Mouse (Mus musculus): ENCODE results near the gene Ptgfrn. TPM values are rescaled to one million over a fixed set of nuclear protein-coding genes. Genes with fewer than 3 reads are reported as not detected.

Gene Ptgfrn
- polyA plus RNA-seq, 1 experiment = 5.2 TPM

- no peaks in the 10 kb centered on the region for H3K4me1 ChIP-seq (ENCODE audit: control insufficient read depth, insufficient read depth, low read length)
- no peaks in the 10 kb centered on the region for H3K36me3 ChIP-seq (ENCODE audit: control insufficient read depth, insufficient read depth, low read length)
- no peaks in the 10 kb centered on the region for H3K27me3 ChIP-seq (replicated peaks; ENCODE audit: control insufficient read depth, insufficient read depth, low read length)
- H3K4me3 ChIP-seq (ENCODE audit: insufficient read depth, low read depth, low read length) = no peak overlapping the region
- DNase-seq = no peak
- H3K27ac ChIP-seq (ENCODE audit: insufficient read depth, low read depth, low read length) = no peak overlapping the region
- TF ChIP-seq CTCF (conservative IDR thresholded peaks at IDR 0.05; ENCODE audit: insufficient read depth, insufficient read length, low read depth, low read length) (no peak), POLR2A (IDR thresholded peaks at IDR 0.05; ENCODE audit: low read depth, low read length) (no peak)
- WGBS = 75% methylated on average over 9 of the region's 9 CpGs
These were observed 10.2 kb downstream of the Ptgfrn start for GRCm38 (mm10) chr3:101099701-101100357.

GRCm38 (mm10) chr3:101098073-101098472 lies 12.0 kb downstream of the Ptgfrn start:
- H3K36me3 ChIP-seq (ENCODE audit: control insufficient read depth, insufficient read depth, low read length) = no peaks in the 10 kb centered on the region
- 54% methylated on average over 4 of the region's 4 CpGs for WGBS
- H3K4me3 ChIP-seq (ENCODE audit: insufficient read depth, low read depth, low read length) = no peak overlapping the region
- no peaks in the 10 kb centered on the region for H3K27me3 ChIP-seq (replicated peaks; ENCODE audit: control insufficient read depth, insufficient read depth, low read length)
- DNase-seq = no peak
- no peak overlapping the region for H3K27ac ChIP-seq (ENCODE audit: insufficient read depth, low read depth, low read length)
- no peaks in the 10 kb centered on the region for H3K4me1 ChIP-seq (ENCODE audit: control insufficient read depth, insufficient read depth, low read length)
- no peak for TF ChIP-seq POLR2A (IDR thresholded peaks at IDR 0.05; ENCODE audit: low read depth, low read length)
- no peak for TF ChIP-seq CTCF (conservative IDR thresholded peaks at IDR 0.05; ENCODE audit: insufficient read depth, insufficient read length, low read depth, low read length)

GRCm38 (mm10) chr3:101097146-101097800 lies 12.8 kb downstream of the Ptgfrn start:
- no peak overlapping the region for H3K27ac ChIP-seq (ENCODE audit: insufficient read depth, low read depth, low read length)
- WGBS = 84% methylated on average over 9 of the region's 9 CpGs
- TF ChIP-seq POLR2A (IDR thresholded peaks at IDR 0.05; ENCODE audit: low read depth, low read length) (no peak), CTCF (conservative IDR thresholded peaks at IDR 0.05; ENCODE audit: insufficient read depth, insufficient read length, low read depth, low read length) (no peak)
- H3K4me1 ChIP-seq (ENCODE audit: control insufficient read depth, insufficient read depth, low read length) = no peaks in the 10 kb centered on the region
- no peak for DNase-seq
- no peaks in the 10 kb centered on the region for H3K36me3 ChIP-seq (ENCODE audit: control insufficient read depth, insufficient read depth, low read length)
- H3K4me3 ChIP-seq (ENCODE audit: insufficient read depth, low read depth, low read length) = no peak overlapping the region
- H3K27me3 ChIP-seq (replicated peaks; ENCODE audit: control insufficient read depth, insufficient read depth, low read length) = no peaks in the 10 kb centered on the region

GRCm38 (mm10) chr3:101095761-101096449 lies 14.2 kb downstream of the Ptgfrn start:
- TF ChIP-seq CTCF (conservative IDR thresholded peaks at IDR 0.05; ENCODE audit: insufficient read depth, insufficient read length, low read depth, low read length) (no peak), POLR2A (IDR thresholded peaks at IDR 0.05; ENCODE audit: low read depth, low read length) (no peak)
- DNase-seq = no peak
- Histone ChIP-seq H3K27me3 (replicated peaks; ENCODE audit: control insufficient read depth, insufficient read depth, low read length) (no peaks in the 10 kb centered on the region), H3K27ac (ENCODE audit: insufficient read depth, low read depth, low read length) (no peak overlapping the region), H3K36me3 (ENCODE audit: control insufficient read depth, insufficient read depth, low read length) (no peaks in the 10 kb centered on the region), H3K4me3 (ENCODE audit: insufficient read depth, low read depth, low read length) (no peak overlapping the region), H3K4me1 (ENCODE audit: control insufficient read depth, insufficient read depth, low read length) (no peaks in the 10 kb centered on the region)
- WGBS = 86% methylated on average over 5 of the region's 5 CpGs

- WGBS = 85% methylated on average over 13 of the region's 13 CpGs
- Histone ChIP-seq H3K27ac (ENCODE audit: insufficient read depth, low read depth, low read length) (no peak overlapping the region), H3K4me1 (ENCODE audit: control insufficient read depth, insufficient read depth, low read length) (no peaks in the 10 kb centered on the region), H3K27me3 (replicated peaks; ENCODE audit: control insufficient read depth, insufficient read depth, low read length) (no peaks in the 10 kb centered on the region), H3K4me3 (ENCODE audit: insufficient read depth, low read depth, low read length) (no peak overlapping the region), H3K36me3 (ENCODE audit: control insufficient read depth, insufficient read depth, low read length) (no peaks in the 10 kb centered on the region)
- DNase-seq = no peak
- TF ChIP-seq CTCF (conservative IDR thresholded peaks at IDR 0.05; ENCODE audit: insufficient read depth, insufficient read length, low read depth, low read length) (no peak), POLR2A (IDR thresholded peaks at IDR 0.05; ENCODE audit: low read depth, low read length) (no peak)
These were observed 17.9 kb downstream of the Ptgfrn start for GRCm38 (mm10) chr3:101092202-101092601.

GRCm38 (mm10) chr3:101086584-101087445 lies 23.3 kb downstream of the Ptgfrn start:
- Histone ChIP-seq H3K27ac (ENCODE audit: insufficient read depth, low read depth, low read length) (no peak overlapping the region), H3K4me1 (ENCODE audit: control insufficient read depth, insufficient read depth, low read length) (no peaks in the 10 kb centered on the region), H3K27me3 (replicated peaks; ENCODE audit: control insufficient read depth, insufficient read depth, low read length) (no peaks in the 10 kb centered on the region), H3K4me3 (ENCODE audit: insufficient read depth, low read depth, low read length) (no peak overlapping the region), H3K36me3 (ENCODE audit: control insufficient read depth, insufficient read depth, low read length) (no peaks in the 10 kb centered on the region)
- TF ChIP-seq CTCF (conservative IDR thresholded peaks at IDR 0.05; ENCODE audit: insufficient read depth, insufficient read length, low read depth, low read length) (no peak), POLR2A (IDR thresholded peaks at IDR 0.05; ENCODE audit: low read depth, low read length) (no peak)
- WGBS = 69% methylated on average over 7 of the region's 7 CpGs
- no peak for DNase-seq
